In the genomic region with DNA sequence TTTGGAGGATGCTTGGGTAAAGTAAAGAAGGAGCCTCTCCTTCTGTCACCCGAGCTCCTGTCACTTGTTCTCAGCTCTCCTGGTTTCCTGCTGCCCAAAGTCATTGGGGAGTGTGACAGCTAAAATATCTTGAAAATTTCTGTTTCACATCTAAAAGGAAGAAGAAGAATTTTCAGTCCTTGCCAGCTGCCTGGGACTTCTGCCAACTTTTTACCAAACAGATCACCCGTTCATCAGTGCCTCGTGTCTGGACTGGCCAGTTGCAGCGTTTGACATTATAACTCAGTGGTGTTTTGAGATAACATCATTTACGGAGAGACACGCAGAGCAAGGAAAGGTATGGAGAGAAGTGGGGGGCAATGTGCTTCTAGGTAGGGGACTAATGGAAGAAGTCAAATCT, we compare ENCODE assay signal across 9 mouse cellular contexts. TPM values are rescaled to one million over a fixed set of nuclear protein-coding genes. Genes with fewer than 3 reads are reported as not detected.
DNase-seq lines count a peak whose midpoint lies in the region; ATAC-seq and TF ChIP-seq lines count a peak whose summit lies in the region.
"Had no signal": no experiment of that assay in that cellular context is flagged by ENCODE, and none has a peak within 500 bp of the region (broad histone marks: within the 10 kb centered on the region; RNA-seq: fewer than 3 reads in every experiment).

No protein-coding gene starts in this region.

- no peak overlapping the region for H3K27ac ChIP-seq in gastrocnemius, adult 2 months
- H3K27ac ChIP-seq in neural tube, embryonic 15.5 days (replicated peaks): no peak overlapping the region
- H3K27ac ChIP-seq: hindbrain, embryonic 15.5 days had no signal

- no peaks in the 10 kb centered on the region for H3K27me3 ChIP-seq in neural tube, embryonic 15.5 days (replicated peaks)
- H3K27me3 ChIP-seq: hindbrain, embryonic 15.5 days had no signal

- WGBS in lung, adult 2 months: 25% methylated on average over 6 of the region's 6 CpGs
- WGBS in neural tube, embryonic 15.5 days: 74% methylated on average over 6 of the region's 6 CpGs

- TF ChIP-seq CTCF in gastrocnemius, adult 2 months (IDR thresholded peaks at IDR 0.05): no peak
- TF ChIP-seq CTCF in lung, adult 2 months (IDR thresholded peaks at IDR 0.05; ENCODE audit: insufficient read depth, low read length): no peak

- H3K4me1 ChIP-seq in lung, adult 2 months (ENCODE audit: control insufficient read depth, insufficient read depth, low read length): no peaks in the 10 kb centered on the region
- H3K4me1 ChIP-seq in neural tube, embryonic 15.5 days: 0 out of 2 replicates have a peak, but pooled peaks cover 4% of the 10 kb centered on the region
- H3K4me1 ChIP-seq: hindbrain, embryonic 15.5 days had no signal

- ATAC-seq in neural tube, embryonic 15.5 days (ENCODE audit: low FRiP score): no peak

- H3K9me3 ChIP-seq in neural tube, embryonic 15.5 days (replicated peaks): no peaks in the 10 kb centered on the region
- H3K9me3 ChIP-seq: hindbrain, embryonic 15.5 days had no signal

- no peak for TF ChIP-seq POLR2A in lung, adult 2 months (IDR thresholded peaks at IDR 0.05; ENCODE audit: borderline replicate concordance, extremely low read depth, low read depth, low read length)

- H3K4me2 ChIP-seq in neural tube, embryonic 15.5 days: no peak overlapping the region
- H3K4me2 ChIP-seq: hindbrain, embryonic 15.5 days had no signal

- peak; percentile 25 for DNase-seq in gastrocnemius, adult 2 months
- DNase-seq in gastrocnemius, postnatal 36 days: no peak
- peak; percentile 63 for DNase-seq in lung, postnatal 10 days
- no peak for DNase-seq in lung, adult 2 months
- DNase-seq in adrenal gland, postnatal 14 days: peak; percentile 78
- DNase-seq in heart, postnatal 4 days: peak; percentile 47
- DNase-seq in thymus, postnatal 0 days (ENCODE audit: low spot score): no peak

- H3K36me3 ChIP-seq in neural tube, embryonic 15.5 days: peaks cover 36% of the 10 kb centered on the region

- intact Hi-C loops in gastrocnemius, adult 2 months (cut with DNase I): no loop called here
- intact Hi-C loops in gastrocnemius, postnatal 36 days (cut with DNase I): no loop called here

- H3K9ac ChIP-seq in neural tube, embryonic 15.5 days (replicated peaks): no peak overlapping the region
- H3K9ac ChIP-seq: hindbrain, embryonic 15.5 days had no signal

- no peak overlapping the region for H3K4me3 ChIP-seq in gastrocnemius, adult 2 months
- no peak overlapping the region for H3K4me3 ChIP-seq in lung, adult 2 months (replicated peaks; ENCODE audit: extremely low read depth, low read depth, low read length)
- H3K4me3 ChIP-seq in neural tube, embryonic 15.5 days (replicated peaks): no peak overlapping the region
- H3K4me3 ChIP-seq: hindbrain, embryonic 15.5 days had no signal

RNA-seq across cellular contexts. Expression of a gene that starts 20.7 kb away (rescaled TPM):
- total RNA-seq in gastrocnemius, adult 2 months (2021): not detected
- total RNA-seq in gastrocnemius, postnatal 36 days (2021): not detected
- 0.19 and 0.23 TPM in 2 replicates for polyA plus RNA-seq in lung, adult 2 months (2012; rRNA removed)
- not detected in 2 replicates for total RNA-seq in adrenal gland, postnatal 14 days (2021)
- under 1 TPM; 0.52 to 0.68 TPM for total RNA-seq in heart, postnatal 4 days (2021)
- polyA plus RNA-seq in thymus, postnatal 0 days (2015; fragmentation: Nextera tagmentation; extraction: Ambion mirVana): 0.59 and 0.62 TPM in 2 replicates
- 0.19 and 0.22 TPM in 2 replicates for polyA plus RNA-seq in neural tube, embryonic 15.5 days (2015; fragmentation: Nextera tagmentation; extraction: Ambion mirVana)

Comparison
In these comparisons a context has a peak if more than half of its experiments do, and no peak if none do; other contexts are left out.
1. DNase-seq: peak in gastrocnemius, adult 2 months (single experiment), lung, postnatal 10 days (single experiment), adrenal gland, postnatal 14 days (single experiment) and heart, postnatal 4 days (single experiment); none in gastrocnemius, postnatal 36 days (0 of 2), lung, adult 2 months (single experiment) and thymus, postnatal 0 days (single experiment).